Mouse (Mus musculus): ENCODE measurements around the gene 9430015G10Rik. TPM values are rescaled to one million over a fixed set of nuclear protein-coding genes. Genes with fewer than 3 reads are reported as not detected.

Gene 9430015G10Rik
- total and polyA plus RNA-seq, 2 experiments from 2014 or later, result 25.2 to 28.1 TPM

- Histone ChIP-seq H3K27me3 (ENCODE audit: insufficient read depth, low read length) (no peaks in the 10 kb centered on the region), H3K9ac (replicated peaks; ENCODE audit: low read length, poor library complexity, severe bottlenecking) (no peak overlapping the region), H3K9me3 (ENCODE audit: low read length) (no peaks in the 10 kb centered on the region), H3K4me3 (ENCODE audit: low read depth, low read length) (no peak overlapping the region), H3K4me2 (ENCODE audit: low read depth, low read length, poor library complexity, severe bottlenecking) (no peak overlapping the region), H3K36me3 (ENCODE audit: insufficient read depth, low read length) (no peaks in the 10 kb centered on the region), H3K27ac (ENCODE audit: low read depth, low read length) (no peak overlapping the region), H3K4me1 (ENCODE audit: insufficient read depth, low read length) (no peaks in the 10 kb centered on the region)
- TF ChIP-seq CTCF (IDR thresholded peaks at IDR 0.05), result no peak
- 87% methylated on average over 7 of the region's 8 CpGs for WGBS
- DNase-seq (ENCODE audit: low spot score) (no peak), ATAC-seq (ENCODE audit: low FRiP score) (no peak)
Observed at GRCm38 (mm10) chr4:156069701-156070100, 40.1 kb upstream of the 9430015G10Rik start.

- TF ChIP-seq CTCF (IDR thresholded peaks at IDR 0.05), result no peak
- 45% methylated on average over 6 of the region's 6 CpGs for WGBS
- Histone ChIP-seq H3K4me2 (ENCODE audit: low read depth, low read length, poor library complexity, severe bottlenecking) (no peak overlapping the region), H3K4me1 (ENCODE audit: insufficient read depth, low read length) (no peaks in the 10 kb centered on the region), H3K4me3 (ENCODE audit: low read depth, low read length) (no peak overlapping the region), H3K9ac (replicated peaks; ENCODE audit: low read length, poor library complexity, severe bottlenecking) (no peak overlapping the region), H3K27me3 (ENCODE audit: insufficient read depth, low read length) (no peaks in the 10 kb centered on the region), H3K27ac (ENCODE audit: low read depth, low read length) (no peak overlapping the region), H3K36me3 (ENCODE audit: insufficient read depth, low read length) (no peaks in the 10 kb centered on the region), H3K9me3 (ENCODE audit: low read length) (no peaks in the 10 kb centered on the region)
- DNase-seq (ENCODE audit: low spot score) (no peak), ATAC-seq (ENCODE audit: low FRiP score) (no peak)
Observed at GRCm38 (mm10) chr4:156070276-156070675, 39.5 kb upstream of the 9430015G10Rik start.

- H3K36me3 ChIP-seq (ENCODE audit: insufficient read depth, low read length), result no peaks in the 10 kb centered on the region
- H3K4me1 ChIP-seq (ENCODE audit: insufficient read depth, low read length), result no peaks in the 10 kb centered on the region
- H3K4me3 ChIP-seq (ENCODE audit: low read depth, low read length), result no peak overlapping the region
- no peaks in the 10 kb centered on the region for H3K9me3 ChIP-seq (ENCODE audit: low read length)
- DNase-seq (ENCODE audit: low spot score) (no peak), ATAC-seq (ENCODE audit: low FRiP score) (no peak)
- no peak for TF ChIP-seq CTCF (IDR thresholded peaks at IDR 0.05)
- WGBS, result 54% methylated on average over 2 of the region's 2 CpGs
- H3K4me2 ChIP-seq (ENCODE audit: low read depth, low read length, poor library complexity, severe bottlenecking), result no peak overlapping the region
- no peak overlapping the region for H3K27ac ChIP-seq (ENCODE audit: low read depth, low read length)
- H3K27me3 ChIP-seq (ENCODE audit: insufficient read depth, low read length), result no peaks in the 10 kb centered on the region
- H3K9ac ChIP-seq (replicated peaks; ENCODE audit: low read length, poor library complexity, severe bottlenecking), result no peak overlapping the region
Observed at GRCm38 (mm10) chr4:156070716-156071115, 39.1 kb upstream of the 9430015G10Rik start.

GRCm38 (mm10) chr4:156076911-156077382 is 32.8 kb upstream of the 9430015G10Rik start:
- H3K36me3 ChIP-seq (ENCODE audit: insufficient read depth, low read length), result no peaks in the 10 kb centered on the region
- DNase-seq (ENCODE audit: low spot score) (no peak), ATAC-seq (ENCODE audit: low FRiP score) (no peak)
- TF ChIP-seq CTCF (IDR thresholded peaks at IDR 0.05), result no peak
- peaks cover 15% of the 10 kb centered on the region for H3K27me3 ChIP-seq (ENCODE audit: insufficient read depth, low read length)
- WGBS, result 18% methylated on average over 8 of the region's 8 CpGs
- H3K4me3 ChIP-seq (ENCODE audit: low read depth, low read length), result 0 out of 2 replicates have a peak overlapping the region, but pooled peaks have one; percentile 35
- H3K9ac ChIP-seq (replicated peaks; ENCODE audit: low read length, poor library complexity, severe bottlenecking), result no peak overlapping the region
- H3K4me1 ChIP-seq (ENCODE audit: insufficient read depth, low read length), result no peaks in the 10 kb centered on the region
- H3K4me2 ChIP-seq (ENCODE audit: low read depth, low read length, poor library complexity, severe bottlenecking), result peak overlapping the region; percentile 56
- no peak overlapping the region for H3K27ac ChIP-seq (ENCODE audit: low read depth, low read length)
- no peaks in the 10 kb centered on the region for H3K9me3 ChIP-seq (ENCODE audit: low read length)

- Histone ChIP-seq H3K36me3 (ENCODE audit: insufficient read depth, low read length) (no peaks in the 10 kb centered on the region), H3K4me1 (ENCODE audit: insufficient read depth, low read length) (no peaks in the 10 kb centered on the region), H3K27ac (ENCODE audit: low read depth, low read length) (no peak overlapping the region), H3K9me3 (ENCODE audit: low read length) (no peaks in the 10 kb centered on the region), H3K9ac (replicated peaks; ENCODE audit: low read length, poor library complexity, severe bottlenecking) (peak overlapping the region; percentile 9), H3K4me2 (ENCODE audit: low read depth, low read length, poor library complexity, severe bottlenecking) (peak overlapping the region; percentile 56), H3K27me3 (ENCODE audit: insufficient read depth, low read length) (peaks cover 15% of the 10 kb centered on the region), H3K4me3 (ENCODE audit: low read depth, low read length) (peak overlapping the region; percentile 35)
- DNase-seq (ENCODE audit: low spot score) (no peak), ATAC-seq (ENCODE audit: low FRiP score) (no peak)
- WGBS, result 1% methylated on average over 51 of the region's 58 CpGs
- TF ChIP-seq CTCF (IDR thresholded peaks at IDR 0.05), result no peak
Observed at GRCm38 (mm10) chr4:156077499-156078301, 32.1 kb upstream of the 9430015G10Rik start.

- H3K4me3 ChIP-seq (ENCODE audit: low read depth, low read length), result no peak overlapping the region
- H3K9me3 ChIP-seq (ENCODE audit: low read length), result no peaks in the 10 kb centered on the region
- DNase-seq (ENCODE audit: low spot score), result no peak
- no peak for ATAC-seq (ENCODE audit: low FRiP score)
- H3K4me1 ChIP-seq (ENCODE audit: insufficient read depth, low read length), result no peaks in the 10 kb centered on the region
- 0 out of 2 replicates have a peak, but pooled peaks cover 4% of the 10 kb centered on the region for H3K27me3 ChIP-seq (ENCODE audit: insufficient read depth, low read length)
- no peaks in the 10 kb centered on the region for H3K36me3 ChIP-seq (ENCODE audit: insufficient read depth, low read length)
- H3K9ac ChIP-seq (replicated peaks; ENCODE audit: low read length, poor library complexity, severe bottlenecking), result no peak overlapping the region
- no peak for TF ChIP-seq CTCF (IDR thresholded peaks at IDR 0.05)
- no peak overlapping the region for H3K27ac ChIP-seq (ENCODE audit: low read depth, low read length)
- 68% methylated on average over 4 of the region's 4 CpGs for WGBS
- no peak overlapping the region for H3K4me2 ChIP-seq (ENCODE audit: low read depth, low read length, poor library complexity, severe bottlenecking)
Observed at GRCm38 (mm10) chr4:156082621-156083234, 27.1 kb upstream of the 9430015G10Rik start.

All from midbrain, postnatal 0 days (tissue).